Mouse (Mus musculus): Measurements from ENCODE around the gene Zscan26. TPM values are rescaled to one million over a fixed set of nuclear protein-coding genes. Genes with fewer than 3 reads are reported as not detected.
"Not testable (repeated sequence)": the region's sequence is repeated elsewhere in the genome, so short reads cannot be mapped to it uniquely, and the experiment has no call there.

The Zscan26 gene
- polyA plus RNA-seq, 1 experiment from 2014 or later: 33.0 TPM

GRCm38 (mm10) chr13:21401166-21401565 is 52.4 kb downstream of the Zscan26 start:
- Histone ChIP-seq H3K9me3 (no peaks in the 10 kb centered on the region), H3K27me3 (replicated peaks) (no peaks in the 10 kb centered on the region), H3K4me1 (peaks cover 8% of the 10 kb centered on the region; the same call in 1 of the 2 replicates), H3K27ac (no peak overlapping the region), H3K4me2 (peak overlapping the region; percentile 59), H3K4me3 (replicated peaks) (peak overlapping the region; percentile 88), H3K36me3 (peaks cover 12% of the 10 kb centered on the region; the same call in 1 of the 2 replicates), H3K9ac (no peak overlapping the region; the same call in 1 of the 2 replicates)
- WGBS: 70% methylated on average over 3 of the region's 3 CpGs
- ATAC-seq (ENCODE audit: insufficient read depth, low FRiP score, low read depth): no peak

- no peaks in the 10 kb centered on the region for H3K27me3 ChIP-seq (replicated peaks)
- WGBS: 90% methylated on average over 2 of the region's 2 CpGs
- H3K4me2 ChIP-seq: no peak overlapping the region
- H3K9me3 ChIP-seq: no peaks in the 10 kb centered on the region
- H3K4me1 ChIP-seq: peaks cover 8% of the 10 kb centered on the region; the same call in 1 of the 2 replicates
- ATAC-seq (ENCODE audit: insufficient read depth, low FRiP score, low read depth): no peak
- peaks cover 29% of the 10 kb centered on the region for H3K36me3 ChIP-seq
- no peak overlapping the region for H3K9ac ChIP-seq
- no peak overlapping the region for H3K4me3 ChIP-seq (replicated peaks)
- H3K27ac ChIP-seq: no peak overlapping the region
Observed at GRCm38 (mm10) chr13:21397486-21397885, 56.0 kb downstream of the Zscan26 start.

- not testable (repeated sequence) for H3K4me2 ChIP-seq; H3K9me3 ChIP-seq; H3K27ac ChIP-seq; H3K4me1 ChIP-seq; ATAC-seq (ENCODE audit: insufficient read depth, low FRiP score, low read depth); H3K27me3 ChIP-seq (replicated peaks); H3K9ac ChIP-seq; H3K4me3 ChIP-seq (replicated peaks)
- WGBS: 94% methylated on average over 18 of the region's 18 CpGs
- H3K36me3 ChIP-seq: peaks cover 41% of the 10 kb centered on the region
Observed at GRCm38 (mm10) chr13:21396048-21396447, 57.5 kb downstream of the Zscan26 start.

- Histone ChIP-seq H3K4me2 (no peak overlapping the region), H3K9me3 (no peaks in the 10 kb centered on the region), H3K4me1 (no peaks in the 10 kb centered on the region), H3K4me3 (replicated peaks) (no peak overlapping the region), H3K9ac (no peak overlapping the region), H3K27me3 (replicated peaks) (no peaks in the 10 kb centered on the region), H3K36me3 (peaks cover 46% of the 10 kb centered on the region), H3K27ac (no peak overlapping the region)
- WGBS: 94% methylated on average over 6 of the region's 6 CpGs
- no peak for ATAC-seq (ENCODE audit: insufficient read depth, low FRiP score, low read depth)
Observed at GRCm38 (mm10) chr13:21395623-21396022, 57.9 kb downstream of the Zscan26 start.

GRCm38 (mm10) chr13:21395211-21395610 is 58.3 kb downstream of the Zscan26 start:
- WGBS: 90% methylated on average over 1 of the region's 1 CpGs
- H3K4me2 ChIP-seq: no peak overlapping the region
- no peaks in the 10 kb centered on the region for H3K9me3 ChIP-seq
- H3K4me3 ChIP-seq (replicated peaks): no peak overlapping the region
- no peaks in the 10 kb centered on the region for H3K27me3 ChIP-seq (replicated peaks)
- H3K27ac ChIP-seq: no peak overlapping the region
- ATAC-seq (ENCODE audit: insufficient read depth, low FRiP score, low read depth): no peak
- H3K4me1 ChIP-seq: no peaks in the 10 kb centered on the region
- no peak overlapping the region for H3K9ac ChIP-seq
- peaks cover 50% of the 10 kb centered on the region for H3K36me3 ChIP-seq

MicroRNAs encoded within 50 kb of the gene (microRNA counts, 519-probe panel; counts per million panel counts)
- microRNA mmu-miR-1896: 2,609 counts per million, percentile 62 among the panel's probes with 10 or more counts

Small RNA genes lying within 50 kb of the gene (microRNA-seq; reads per million reads assigned to microRNA genes)
- gene Mir1896 (not detected), gene Mir6942 (not detected)

Other genes starting within 250 kb of the Zscan26 start
- not detected in 2 replicates for gene Gpx5, start 161.0 kb downstream of the Zscan26 start, polyA plus RNA-seq (2015; fragmentation: Nextera tagmentation; extraction: Ambion mirVana)
- not detected in 2 replicates for gene Gpx6, start 141.6 kb downstream of the Zscan26 start, polyA plus RNA-seq (2015; fragmentation: Nextera tagmentation; extraction: Ambion mirVana)
- not detected in 2 replicates for gene Olfr1367, start 106.8 kb downstream of the Zscan26 start, polyA plus RNA-seq (2015; fragmentation: Nextera tagmentation; extraction: Ambion mirVana)
- 9.9 and 10.0 TPM in 2 replicates for gene Zscan12, start 90.9 kb downstream of the Zscan26 start, polyA plus RNA-seq (2015; fragmentation: Nextera tagmentation; extraction: Ambion mirVana)
- 77.7 and 80.7 TPM in 2 replicates for gene Zkscan3, start 51.0 kb downstream of the Zscan26 start, polyA plus RNA-seq (2015; fragmentation: Nextera tagmentation; extraction: Ambion mirVana)
- 2.5 and 2.6 TPM in 2 replicates for gene Pgbd1, start 12.7 kb downstream of the Zscan26 start, polyA plus RNA-seq (2015; fragmentation: Nextera tagmentation; extraction: Ambion mirVana)
- 2.4 and 2.6 TPM in 2 replicates for gene Nkapl, start 14.8 kb upstream of the Zscan26 start, polyA plus RNA-seq (2015; fragmentation: Nextera tagmentation; extraction: Ambion mirVana)
- gene Zkscan4, start 25.2 kb upstream of the Zscan26 start, polyA plus RNA-seq (2015; fragmentation: Nextera tagmentation; extraction: Ambion mirVana): 2.9 and 3.1 TPM in 2 replicates
- not detected in 2 replicates for gene Gm10065, start 25.7 kb upstream of the Zscan26 start, polyA plus RNA-seq (2015; fragmentation: Nextera tagmentation; extraction: Ambion mirVana)
- gene AK157302, start 41.5 kb upstream of the Zscan26 start, polyA plus RNA-seq (2015; fragmentation: Nextera tagmentation; extraction: Ambion mirVana): 0.68 and 1.1 TPM in 2 replicates
- gene Gm11273, start 47.7 kb upstream of the Zscan26 start, polyA plus RNA-seq (2015; fragmentation: Nextera tagmentation; extraction: Ambion mirVana): 8.8 and 32.6 TPM in 2 replicates
- 5.4 and 5.5 TPM in 2 replicates for gene Zkscan8, start 77.4 kb upstream of the Zscan26 start, polyA plus RNA-seq (2015; fragmentation: Nextera tagmentation; extraction: Ambion mirVana)
- 0.26 and 0.27 TPM in 2 replicates for gene Olfr1366, start 89.1 kb upstream of the Zscan26 start, polyA plus RNA-seq (2015; fragmentation: Nextera tagmentation; extraction: Ambion mirVana)
- gene Olfr1535, start 106.2 kb upstream of the Zscan26 start, polyA plus RNA-seq (2015; fragmentation: Nextera tagmentation; extraction: Ambion mirVana): 0.06 TPM in 1 of 2 replicates, not detected in the other
- gene Olfr1364, start 128.0 kb upstream of the Zscan26 start, polyA plus RNA-seq (2015; fragmentation: Nextera tagmentation; extraction: Ambion mirVana): not detected in 2 replicates
- gene Olfr1362, start 160.3 kb upstream of the Zscan26 start, polyA plus RNA-seq (2015; fragmentation: Nextera tagmentation; extraction: Ambion mirVana): not detected in 2 replicates
- not detected in 2 replicates for gene Olfr11, start 188.8 kb upstream of the Zscan26 start, polyA plus RNA-seq (2015; fragmentation: Nextera tagmentation; extraction: Ambion mirVana)
- not detected in 2 replicates for gene Olfr1361, start 209.7 kb upstream of the Zscan26 start, polyA plus RNA-seq (2015; fragmentation: Nextera tagmentation; extraction: Ambion mirVana)
- gene Olfr1360, start 223.7 kb upstream of the Zscan26 start, polyA plus RNA-seq (2015; fragmentation: Nextera tagmentation; extraction: Ambion mirVana): not detected in 2 replicates
- gene Olfr1359, start 244.4 kb upstream of the Zscan26 start, polyA plus RNA-seq (2015; fragmentation: Nextera tagmentation; extraction: Ambion mirVana): not detected in 2 replicates

All from stomach, embryonic 15.5 days (tissue).